Mouse (Mus musculus) heart, embryonic 13.5 days (tissue): ENCODE measurements around the gene Fbxw8. TPM values are rescaled to one million over a fixed set of nuclear protein-coding genes. Genes with fewer than 3 reads are reported as not detected.

Source experiments
- ATAC-seq: fragments of 200-750 bp; cut with Nextera tagmentation; 2 replicates; pipeline ENCODE4 v1.8.0; 2017; ENCODE audit warnings: moderate TSS enrichment; ENCODE audit not compliant: insufficient number of reproducible peaks, low FRiP score, low TSS enrichment; ENCODE audit errors: extremely low read depth
- H3K27ac ChIP-seq: fragments of 300-500 bp; sonication (generic); replicated peaks from 2 replicates; pipeline ENCODE4 v1.5.1; 2015; ENCODE audit warnings: moderate library complexity, mild to moderate bottlenecking, inconsistent platforms
- H3K27me3 ChIP-seq: fragments of 300-500 bp; sonication (generic); replicated peaks from 2 replicates; pipeline ENCODE4 v1.6.1; 2015; ENCODE audit warnings: mild to moderate bottlenecking, inconsistent platforms
- H3K36me3 ChIP-seq: fragments of 300-500 bp; sonication (generic); 2 replicates; pipeline ENCODE4 v1.6.1; 2015; ENCODE audit warnings: mild to moderate bottlenecking, inconsistent platforms
- H3K4me1 ChIP-seq: fragments of 300-500 bp; sonication (generic); 2 replicates; pipeline ENCODE4 v1.6.1; 2015; ENCODE audit warnings: inconsistent platforms
- H3K4me2 ChIP-seq: fragments of 300-500 bp; sonication (generic); 2 replicates; pipeline ENCODE4 v1.6.1; 2015; ENCODE audit warnings: inconsistent platforms, mild to moderate bottlenecking, moderate library complexity
- H3K4me3 ChIP-seq: fragments of 300-500 bp; sonication (generic); 2 replicates; pipeline ENCODE4 v1.5.1; 2015; ENCODE audit warnings: moderate library complexity, mild to moderate bottlenecking, inconsistent platforms
- H3K9ac ChIP-seq: fragments of 300-500 bp; sonication (generic); 2 replicates; pipeline ENCODE4 v1.6.1; 2015; ENCODE audit warnings: inconsistent platforms, mild to moderate bottlenecking, moderate library complexity
- H3K9me3 ChIP-seq: fragments of 300-500 bp; sonication (generic); 2 replicates; pipeline ENCODE4 v1.6.1; 2016; ENCODE audit warnings: inconsistent platforms
- WGBS: fragments of 180-500 bp; shearing (Covaris S2); methylation state at CpG from one replicate; pipeline ENCODE4 v1.1.7; 2015; ENCODE audit warnings: mixed read lengths; 5-methylcytosine and 5-hydroxymethylcytosine counted together
- polyA plus RNA-seq: library from polyadenylated mRNA; unstranded; fragments of >200 nt; fragmentation: Nextera tagmentation; extraction: Ambion mirVana; gene quantifications from 2 replicates; pipeline ENCODE4 v1.2.1, GENCODE M21; 2015

Gene Fbxw8
- polyA plus RNA-seq, 1 experiment from 2014 or later = 21.5 TPM

DNA sequence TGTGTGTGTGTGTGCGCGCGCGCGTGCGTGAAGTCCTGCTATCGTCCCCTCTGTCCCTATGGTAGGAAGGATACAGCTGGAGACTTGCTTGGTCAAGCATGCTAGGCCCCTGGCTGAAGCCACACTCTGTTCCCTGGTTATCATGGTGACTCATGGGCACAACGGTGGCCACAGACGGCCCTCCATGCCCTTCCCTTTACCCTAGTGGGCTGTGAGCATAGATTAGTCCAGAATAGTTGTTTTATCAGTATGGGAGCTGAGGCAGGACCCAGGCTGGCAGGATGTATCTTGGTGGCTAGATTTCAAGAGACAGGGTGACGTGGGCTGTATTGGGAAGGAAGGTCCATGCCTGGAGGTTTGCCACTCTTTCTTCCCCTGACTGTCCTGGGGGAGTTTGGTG lies 96.4 kb downstream of the Fbxw8 start:
- H3K36me3 ChIP-seq = peaks cover 8% of the 10 kb centered on the region; the same call in 1 of the 2 replicates
- 0 out of 2 replicates have a peak overlapping the region, but pooled peaks have one; percentile 24 for H3K9ac ChIP-seq
- H3K4me2 ChIP-seq = no peak overlapping the region
- H3K27me3 ChIP-seq = no peaks in the 10 kb centered on the region; the same call in 1 of the 2 replicates
- H3K4me3 ChIP-seq = no peak overlapping the region
- peak overlapping the region; percentile 88 for H3K27ac ChIP-seq
- no peak for ATAC-seq
- no peaks in the 10 kb centered on the region for H3K9me3 ChIP-seq
- peaks cover 52% of the 10 kb centered on the region for H3K4me1 ChIP-seq
- 74% methylated on average over 10 of the region's 10 CpGs for WGBS

DNA sequence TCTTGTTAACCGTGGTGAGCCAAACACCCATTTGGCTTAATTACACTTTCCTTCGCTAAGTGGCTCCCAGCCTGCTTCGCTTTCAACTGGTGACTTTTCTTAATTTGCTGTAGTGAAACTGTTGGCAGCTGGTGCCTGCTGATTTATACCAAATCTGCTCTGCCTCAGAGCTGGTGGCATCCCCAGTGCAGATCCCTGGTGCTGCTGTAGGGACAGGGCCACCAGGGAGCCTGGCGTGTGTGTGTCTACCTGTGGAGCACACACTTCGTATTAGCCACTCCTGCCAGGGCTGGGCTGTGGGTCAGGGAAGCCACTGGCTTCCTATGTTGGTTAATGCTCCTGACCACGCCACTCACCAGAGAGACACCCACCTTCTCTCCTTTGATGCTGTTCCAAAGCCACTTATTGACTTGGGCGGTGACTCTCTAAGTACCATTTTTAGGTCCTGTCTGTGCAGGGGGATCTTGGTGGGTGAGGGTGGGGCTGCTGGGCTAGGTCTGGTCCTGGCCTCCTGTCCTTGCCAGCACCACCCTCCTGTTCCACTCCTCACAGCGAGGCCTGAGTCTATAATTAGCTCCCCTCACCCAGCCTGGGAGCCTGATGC lies 97.7 kb downstream of the Fbxw8 start:
- no peaks in the 10 kb centered on the region for H3K9me3 ChIP-seq
- 29% methylated on average over 8 of the region's 8 CpGs for WGBS
- 0 out of 2 replicates have a peak overlapping the region, but pooled peaks have one; percentile 45 for H3K9ac ChIP-seq
- H3K4me3 ChIP-seq = no peak overlapping the region
- peaks cover 4% of the 10 kb centered on the region; the same call in 1 of the 2 replicates for H3K36me3 ChIP-seq
- H3K27me3 ChIP-seq = no peaks in the 10 kb centered on the region; the same call in 1 of the 2 replicates
- ATAC-seq = peak; percentile 52; the same call in 1 of the 2 replicates
- peak overlapping the region; percentile 88 for H3K27ac ChIP-seq
- H3K4me2 ChIP-seq = 0 out of 2 replicates have a peak overlapping the region, but pooled peaks have one; percentile 6
- H3K4me1 ChIP-seq = peaks cover 44% of the 10 kb centered on the region

DNA sequence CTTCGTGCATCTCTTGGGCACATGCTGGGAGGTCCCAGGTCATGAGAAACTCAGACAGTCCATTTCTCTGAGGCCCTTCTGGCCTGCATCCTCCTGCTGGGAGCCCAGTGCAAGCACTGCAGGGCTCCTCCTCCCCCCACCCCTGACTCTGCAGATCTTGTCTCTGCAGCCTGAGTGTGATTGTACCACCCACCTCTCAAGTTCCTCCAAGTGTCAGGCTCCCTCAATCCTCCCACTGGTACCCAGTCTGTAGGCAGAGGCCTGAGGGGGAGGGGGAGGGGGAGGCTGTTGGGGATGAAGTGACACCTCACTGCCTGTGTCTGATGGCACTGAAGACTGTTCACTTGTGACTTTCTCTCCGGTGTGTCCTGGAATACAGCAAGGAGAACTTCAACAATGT lies 102.1 kb downstream of the Fbxw8 start:
- Histone ChIP-seq H3K4me3 (no peak overlapping the region), H3K36me3 (no peaks in the 10 kb centered on the region), H3K4me1 (peaks cover 44% of the 10 kb centered on the region), H3K9ac (no peak overlapping the region), H3K27ac (no peak overlapping the region), H3K9me3 (no peaks in the 10 kb centered on the region), H3K27me3 (no peaks in the 10 kb centered on the region; the same call in 1 of the 2 replicates), H3K4me2 (no peak overlapping the region)
- WGBS = 83% methylated on average over 2 of the region's 2 CpGs
- no peak for ATAC-seq

DNA sequence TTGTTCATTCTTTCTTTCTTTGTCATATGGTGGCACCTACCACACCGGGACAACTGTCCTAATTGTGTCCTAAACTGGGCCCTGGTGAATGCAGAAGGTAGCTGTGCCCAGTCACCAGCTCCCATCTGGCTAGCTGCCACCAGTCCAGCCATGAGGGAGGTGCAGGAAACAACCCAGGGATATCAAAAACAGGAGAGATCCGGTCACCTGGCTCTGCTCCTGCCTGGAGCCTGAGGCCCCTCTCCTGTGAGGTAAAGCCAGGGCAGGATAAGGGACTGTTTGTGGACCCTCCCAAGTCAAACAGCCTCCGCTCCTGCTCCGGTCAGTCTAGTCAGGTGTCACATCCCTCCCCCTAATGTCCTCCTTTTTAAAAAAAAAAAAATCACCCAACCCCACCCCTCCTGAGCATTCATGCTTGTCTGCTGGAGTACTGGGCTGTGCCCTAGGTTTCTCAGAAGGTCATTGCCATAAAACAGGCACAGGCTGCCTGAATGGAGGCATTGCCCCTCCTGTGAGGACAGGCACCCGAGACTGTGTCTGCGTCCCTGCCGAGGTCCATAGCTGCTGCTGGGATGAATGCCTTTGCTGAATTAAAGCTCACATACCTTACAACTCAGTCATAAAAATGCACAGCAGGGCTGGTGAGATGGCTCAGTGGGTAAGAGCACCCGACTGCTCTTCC lies 103.1 kb downstream of the Fbxw8 start:
- H3K27ac ChIP-seq = peak overlapping the region; percentile 48; the same call in 1 of the 2 replicates
- no peaks in the 10 kb centered on the region for H3K9me3 ChIP-seq
- ATAC-seq = no peak
- H3K9ac ChIP-seq = 0 out of 2 replicates have a peak overlapping the region, but pooled peaks have one; percentile 0
- H3K4me2 ChIP-seq = no peak overlapping the region
- WGBS = 70% methylated on average over 8 of the region's 8 CpGs
- no peaks in the 10 kb centered on the region for H3K36me3 ChIP-seq
- H3K4me1 ChIP-seq = peaks cover 33% of the 10 kb centered on the region
- H3K4me3 ChIP-seq = no peak overlapping the region
- H3K27me3 ChIP-seq = no peaks in the 10 kb centered on the region; the same call in 1 of the 2 replicates

DNA sequence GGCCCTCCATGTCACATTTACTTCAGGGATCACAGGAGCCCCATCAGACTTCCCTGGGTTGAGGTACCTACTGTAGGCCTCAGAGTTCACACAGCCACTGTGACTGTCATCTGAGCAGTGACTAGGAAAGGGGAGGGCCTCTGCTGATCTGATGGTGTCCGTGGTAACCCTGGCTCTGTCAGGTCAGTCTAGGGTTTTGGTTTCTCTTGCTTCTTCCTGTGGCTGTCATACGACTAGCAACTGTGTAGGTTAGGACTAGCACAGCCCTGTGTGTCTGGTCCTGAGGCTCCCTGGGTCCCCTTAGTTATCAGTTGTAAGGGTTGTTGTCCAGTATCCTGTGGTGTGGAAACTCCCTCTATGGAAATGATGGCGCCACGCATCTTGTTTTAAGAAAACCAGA lies 104.5 kb downstream of the Fbxw8 start:
- H3K27ac ChIP-seq = no peak overlapping the region
- H3K4me2 ChIP-seq = no peak overlapping the region
- no peak for ATAC-seq
- no peak overlapping the region for H3K4me3 ChIP-seq
- H3K36me3 ChIP-seq = no peaks in the 10 kb centered on the region
- no peak overlapping the region for H3K9ac ChIP-seq
- no peaks in the 10 kb centered on the region for H3K27me3 ChIP-seq
- WGBS = 64% methylated on average over 4 of the region's 4 CpGs
- H3K4me1 ChIP-seq = peaks cover 21% of the 10 kb centered on the region
- H3K9me3 ChIP-seq = no peaks in the 10 kb centered on the region

DNA sequence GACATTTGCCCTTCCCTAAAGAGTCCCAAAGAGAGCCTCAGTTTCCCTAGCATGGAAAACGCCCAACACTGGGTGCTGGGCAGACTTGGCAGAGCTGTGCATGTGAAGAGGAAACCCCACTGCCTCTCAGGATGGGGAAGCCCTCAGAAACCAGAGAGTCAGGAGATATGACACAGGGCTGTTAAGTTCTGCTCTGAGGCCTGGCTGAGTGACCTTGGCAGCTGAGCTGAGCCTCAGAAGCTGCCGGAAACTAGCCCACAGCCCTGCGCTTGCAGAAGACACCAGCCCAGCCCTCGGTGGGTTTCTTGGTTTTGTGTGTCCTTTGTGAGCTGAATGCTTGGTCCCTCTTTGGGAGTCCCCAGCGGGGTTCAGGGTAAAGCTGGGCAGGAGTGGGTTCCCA lies 106.3 kb downstream of the Fbxw8 start:
- ATAC-seq = no peak
- H3K27me3 ChIP-seq = no peaks in the 10 kb centered on the region

DNA sequence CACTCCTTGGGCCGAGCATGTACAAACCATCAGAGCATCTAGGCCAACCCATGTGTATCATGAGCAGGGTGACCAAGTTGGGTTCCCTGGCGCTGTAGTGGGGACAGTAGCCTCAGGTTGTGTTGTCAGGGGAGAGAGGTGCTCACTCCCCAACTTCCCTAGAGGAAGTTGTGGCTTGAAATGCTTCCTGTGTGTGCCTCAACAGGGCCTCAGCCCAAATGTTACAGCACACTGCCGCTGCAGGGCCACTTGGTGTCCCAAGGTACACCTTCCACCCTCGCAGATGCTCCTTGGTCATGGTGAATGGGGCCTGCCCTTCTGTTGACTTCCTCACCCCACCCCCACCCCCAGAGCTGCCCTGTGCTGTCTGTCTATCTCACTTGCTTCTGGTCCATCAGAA lies 106.9 kb downstream of the Fbxw8 start:
- Histone ChIP-seq H3K4me3 (no peak overlapping the region), H3K4me2 (no peak overlapping the region), H3K36me3 (no peaks in the 10 kb centered on the region), H3K4me1 (peaks cover 15% of the 10 kb centered on the region), H3K9me3 (no peaks in the 10 kb centered on the region), H3K27me3 (no peaks in the 10 kb centered on the region), H3K9ac (no peak overlapping the region), H3K27ac (no peak overlapping the region)
- ATAC-seq = no peak
- 85% methylated on average over 4 of the region's 4 CpGs for WGBS

More for the DNA sequence above, 106.3 kb downstream of the Fbxw8 start:
- peaks cover 15% of the 10 kb centered on the region for H3K4me1 ChIP-seq
- H3K9me3 ChIP-seq = no peaks in the 10 kb centered on the region
- WGBS = 62% methylated on average over 5 of the region's 5 CpGs
- H3K36me3 ChIP-seq = no peaks in the 10 kb centered on the region
- no peak overlapping the region for H3K27ac ChIP-seq
- H3K9ac ChIP-seq = no peak overlapping the region
- H3K4me2 ChIP-seq = no peak overlapping the region
- no peak overlapping the region for H3K4me3 ChIP-seq

DNA sequence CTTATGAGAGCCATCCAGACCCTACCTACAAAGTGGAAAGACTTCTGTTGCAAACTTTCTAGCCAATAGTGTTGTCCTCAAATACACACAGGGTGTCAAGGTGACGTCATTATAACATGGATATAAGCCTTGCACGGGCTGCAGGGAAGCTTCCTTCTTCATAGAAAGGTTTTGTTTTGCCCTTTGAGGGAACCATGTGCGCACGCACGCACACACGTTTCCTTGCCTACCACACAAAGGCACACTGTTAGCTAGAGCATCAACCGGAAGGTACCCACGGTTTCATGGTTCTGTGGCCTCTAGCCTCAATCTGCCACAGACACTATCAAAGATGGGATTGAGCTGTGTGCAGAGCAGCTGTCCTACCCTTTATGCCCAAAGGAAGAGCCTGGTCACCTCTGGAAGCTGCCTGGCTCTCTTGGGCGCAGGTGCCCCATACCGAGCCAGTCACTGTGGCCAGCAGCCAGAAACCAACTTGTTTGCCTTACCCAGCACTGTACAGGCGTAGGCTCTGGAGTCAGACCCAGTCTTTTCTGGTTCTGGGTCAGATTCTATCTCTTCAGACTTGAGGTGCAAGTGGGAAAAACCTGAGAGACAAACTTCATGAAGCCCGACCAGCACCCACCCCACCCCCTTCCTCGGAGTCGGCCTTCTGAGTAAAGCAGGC lies 108.0 kb downstream of the Fbxw8 start:
- Histone ChIP-seq H3K4me2 (no peak overlapping the region), H3K36me3 (no peaks in the 10 kb centered on the region), H3K27me3 (no peaks in the 10 kb centered on the region), H3K27ac (no peak overlapping the region), H3K9me3 (no peaks in the 10 kb centered on the region), H3K4me1 (peaks cover 12% of the 10 kb centered on the region), H3K9ac (no peak overlapping the region), H3K4me3 (no peak overlapping the region)
- ATAC-seq = no peak
- 84% methylated on average over 14 of the region's 14 CpGs for WGBS

DNA sequence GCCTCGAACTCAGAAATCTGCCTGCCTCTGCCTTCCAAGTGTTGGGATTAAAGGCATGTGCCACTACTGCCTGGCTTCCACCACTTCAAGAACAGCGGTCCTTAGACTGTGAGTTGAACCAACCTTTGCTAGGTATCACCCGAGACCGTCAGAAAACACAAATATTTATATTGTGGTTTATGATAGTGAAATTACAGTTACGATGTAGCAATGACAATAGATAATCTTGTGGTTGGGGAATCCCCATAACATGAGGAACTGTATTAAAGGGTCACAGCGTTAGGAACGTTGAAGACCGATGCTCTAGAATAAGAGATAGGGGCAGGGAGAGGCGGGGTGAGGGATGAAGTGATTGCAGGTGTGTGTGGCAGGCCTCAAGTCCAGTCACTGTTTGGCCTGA lies 109.9 kb downstream of the Fbxw8 start:
- no peaks in the 10 kb centered on the region; the same call in 1 of the 2 replicates for H3K9me3 ChIP-seq
- WGBS = 86% methylated on average over 9 of the region's 9 CpGs
- H3K27ac ChIP-seq = no peak overlapping the region
- H3K4me2 ChIP-seq = no peak overlapping the region
- 0 out of 2 replicates have a peak, but pooled peaks cover 8% of the 10 kb centered on the region for H3K4me1 ChIP-seq
- H3K9ac ChIP-seq = no peak overlapping the region
- H3K27me3 ChIP-seq = no peaks in the 10 kb centered on the region
- H3K36me3 ChIP-seq = no peaks in the 10 kb centered on the region
- ATAC-seq = no peak
- H3K4me3 ChIP-seq = no peak overlapping the region

DNA sequence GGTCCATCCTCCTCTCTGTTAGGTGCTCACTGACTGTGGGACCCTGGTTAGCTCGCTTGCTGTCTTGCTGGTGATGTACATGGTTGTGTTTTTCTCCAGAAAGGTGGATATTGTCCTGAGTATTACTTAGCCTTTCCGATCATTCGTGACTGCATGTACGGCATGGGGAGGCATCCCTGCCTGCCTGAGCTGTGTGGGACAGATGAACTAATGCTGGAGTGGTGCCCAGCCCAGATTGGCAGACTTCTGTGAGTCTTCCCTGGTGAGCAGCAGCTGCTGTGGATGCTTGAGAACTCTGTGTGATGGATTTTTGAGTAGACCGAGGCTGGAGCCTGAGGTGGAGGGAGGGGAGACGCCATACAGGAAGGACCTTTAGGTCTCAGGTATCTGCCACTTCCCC lies 110.4 kb downstream of the Fbxw8 start:
- Histone ChIP-seq H3K4me2 (no peak overlapping the region), H3K36me3 (no peaks in the 10 kb centered on the region), H3K27me3 (no peaks in the 10 kb centered on the region), H3K9ac (no peak overlapping the region), H3K9me3 (no peaks in the 10 kb centered on the region; the same call in 1 of the 2 replicates), H3K27ac (no peak overlapping the region), H3K4me3 (no peak overlapping the region), H3K4me1 (0 out of 2 replicates have a peak, but pooled peaks cover 8% of the 10 kb centered on the region)
- WGBS = 85% methylated on average over 6 of the region's 6 CpGs
- ATAC-seq = no peak

DNA sequence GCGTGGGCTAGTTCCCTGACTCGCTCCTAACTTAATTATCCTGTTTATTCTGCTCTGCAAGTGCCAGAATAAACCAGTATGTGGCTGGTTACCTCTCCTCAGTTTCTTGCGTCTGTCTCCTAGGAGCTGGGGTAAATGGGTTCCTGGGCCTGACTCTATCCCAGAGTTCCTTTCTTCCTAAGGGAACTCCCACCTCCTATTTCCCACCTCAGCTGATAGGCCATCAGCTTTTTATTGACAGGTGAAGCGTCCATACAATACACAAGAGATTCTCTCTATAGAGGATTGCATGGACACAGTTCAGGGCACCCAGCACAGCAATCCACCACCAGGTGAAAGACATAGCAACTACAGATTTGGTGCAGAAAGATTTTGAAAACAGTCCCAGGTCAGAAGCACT lies 111.5 kb downstream of the Fbxw8 start:
- no peak overlapping the region for H3K27ac ChIP-seq
- H3K9ac ChIP-seq = no peak overlapping the region
- 83% methylated on average over 4 of the region's 4 CpGs for WGBS
- H3K4me3 ChIP-seq = no peak overlapping the region
- no peaks in the 10 kb centered on the region; the same call in 1 of the 2 replicates for H3K9me3 ChIP-seq
- H3K4me2 ChIP-seq = no peak overlapping the region
- H3K27me3 ChIP-seq = peaks cover 6% of the 10 kb centered on the region; the same call in 1 of the 2 replicates
- H3K36me3 ChIP-seq = no peaks in the 10 kb centered on the region
- ATAC-seq = no peak
- H3K4me1 ChIP-seq = 0 out of 2 replicates have a peak, but pooled peaks cover 4% of the 10 kb centered on the region
